Mouse (Mus musculus) heart, embryonic 11.5 days (tissue): ENCODE results near the gene Ramp1. TPM values are rescaled to one million over a fixed set of nuclear protein-coding genes. Genes with fewer than 3 reads are reported as not detected.

ENCODE experiments used
- ATAC-seq: fragments of 200-750 bp; cut with Nextera tagmentation; replicated peaks from 2 replicates; pipeline ENCODE4 v1.8.0; 2017; ENCODE audit warnings: moderate library complexity; ENCODE audit not compliant: insufficient number of reproducible peaks, low FRiP score, low TSS enrichment
- H3K27ac ChIP-seq: fragments of 300-500 bp; sonication (generic); 2 replicates; pipeline ENCODE4 v1.5.1; 2014; ENCODE audit warnings: mild to moderate bottlenecking, low read depth, low read length
- H3K27me3 ChIP-seq: fragments of 300-500 bp; sonication (generic); 2 replicates; pipeline ENCODE4 v1.6.1; 2014; ENCODE audit warnings: mild to moderate bottlenecking, low read length, mixed read lengths; ENCODE audit not compliant: control insufficient read depth, insufficient read depth
- H3K36me3 ChIP-seq: fragments of 300-500 bp; sonication (generic); 2 replicates; pipeline ENCODE4 v1.6.1; 2014; ENCODE audit warnings: mild to moderate bottlenecking, low read length, moderate library complexity, mixed read lengths; ENCODE audit not compliant: control insufficient read depth, insufficient read depth
- H3K4me1 ChIP-seq: fragments of 300-500 bp; sonication (generic); 2 replicates; pipeline ENCODE4 v1.6.1; 2014; ENCODE audit warnings: low read length; ENCODE audit not compliant: control insufficient read depth, insufficient read depth
- H3K4me2 ChIP-seq: fragments of 300-500 bp; sonication (generic); 2 replicates; pipeline ENCODE4 v1.6.1; 2014; ENCODE audit warnings: mild to moderate bottlenecking, moderate library complexity
- H3K4me3 ChIP-seq: fragments of 300-500 bp; sonication (generic); 2 replicates; pipeline ENCODE4 v1.5.1; 2014; ENCODE audit warnings: low read depth, low read length
- H3K9ac ChIP-seq: fragments of 300-500 bp; sonication (generic); 2 replicates; pipeline ENCODE4 v1.6.1; 2014; ENCODE audit warnings: mild to moderate bottlenecking, low read depth, low read length, moderate library complexity
- H3K9me3 ChIP-seq: fragments of 300-500 bp; sonication (generic); replicated peaks from 2 replicates; pipeline ENCODE4 v1.6.1; 2016; ENCODE audit warnings: low read length; ENCODE audit not compliant: control insufficient read depth
- WGBS: fragments of 180-500 bp; shearing (Covaris S2); extraction: QIAGEN DNeasy Blood & Tissue Kit; methylation state at CpG from one replicate; pipeline ENCODE4 v1.1.7; 2014; ENCODE audit not compliant: insufficient replicate concordance; 5-methylcytosine and 5-hydroxymethylcytosine counted together
- polyA plus RNA-seq: library from polyadenylated mRNA; unstranded; fragments of >200 nt; fragmentation: Nextera tagmentation; extraction: Ambion mirVana; gene quantifications from 2 replicates; pipeline ENCODE4 v1.2.1, GENCODE M21; 2014

The Ramp1 gene
- polyA plus RNA-seq, 1 experiment from 2014 or later: 23.5 TPM

DNA sequence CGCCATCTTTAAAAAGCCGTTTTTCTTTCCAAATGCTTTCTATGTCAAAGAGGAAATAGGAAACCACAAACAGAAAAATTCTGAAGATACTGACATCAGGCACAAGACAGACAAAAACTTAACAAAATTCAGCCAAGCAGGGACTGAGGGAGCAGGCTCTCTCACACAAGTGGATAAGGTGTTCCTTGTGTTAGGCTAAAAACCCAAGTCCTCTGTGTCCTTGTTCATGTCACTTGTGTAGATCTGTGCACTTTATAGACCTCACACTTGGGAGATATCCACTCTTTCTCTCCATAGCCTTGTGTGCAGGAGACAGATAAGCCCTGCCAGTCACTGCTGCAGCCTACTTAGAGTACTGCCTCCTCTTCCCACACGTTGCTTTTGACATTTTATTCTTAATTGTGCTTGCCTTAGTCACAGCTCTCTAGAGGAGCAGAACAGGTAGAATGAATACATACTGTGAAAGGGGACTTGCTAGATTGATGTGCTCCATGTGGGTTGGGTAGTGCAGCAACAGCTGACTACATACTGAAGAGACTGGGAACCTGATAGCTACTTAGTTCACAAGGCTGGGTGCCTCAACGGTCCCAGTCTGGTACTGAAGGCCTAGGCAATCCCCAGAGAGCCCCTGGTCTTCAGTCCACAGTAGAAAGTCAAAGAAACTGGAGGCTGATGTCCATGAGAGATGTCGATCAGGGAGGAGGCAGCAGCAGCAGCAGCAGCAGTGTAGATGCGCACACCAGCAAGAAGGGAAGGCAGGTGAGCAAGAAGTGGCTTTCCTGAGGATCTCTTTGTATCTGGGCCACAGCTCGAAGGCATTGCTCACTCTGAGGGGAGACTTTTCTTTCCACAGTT is 8.4 kb downstream of the Ramp1 start:
- Histone ChIP-seq H3K4me3 (no peak overlapping the region), H3K27me3 (no peaks in the 10 kb centered on the region), H3K36me3 (peaks cover 4% of the 10 kb centered on the region; the same call in 1 of the 2 replicates), H3K27ac (no peak overlapping the region), H3K9ac (no peak overlapping the region), H3K4me2 (no peak overlapping the region), H3K9me3 (no peaks in the 10 kb centered on the region; the same call in 1 of the 2 replicates), H3K4me1 (no peaks in the 10 kb centered on the region)
- WGBS: 80% methylated on average over 7 of the region's 7 CpGs
- ATAC-seq: no peak

DNA sequence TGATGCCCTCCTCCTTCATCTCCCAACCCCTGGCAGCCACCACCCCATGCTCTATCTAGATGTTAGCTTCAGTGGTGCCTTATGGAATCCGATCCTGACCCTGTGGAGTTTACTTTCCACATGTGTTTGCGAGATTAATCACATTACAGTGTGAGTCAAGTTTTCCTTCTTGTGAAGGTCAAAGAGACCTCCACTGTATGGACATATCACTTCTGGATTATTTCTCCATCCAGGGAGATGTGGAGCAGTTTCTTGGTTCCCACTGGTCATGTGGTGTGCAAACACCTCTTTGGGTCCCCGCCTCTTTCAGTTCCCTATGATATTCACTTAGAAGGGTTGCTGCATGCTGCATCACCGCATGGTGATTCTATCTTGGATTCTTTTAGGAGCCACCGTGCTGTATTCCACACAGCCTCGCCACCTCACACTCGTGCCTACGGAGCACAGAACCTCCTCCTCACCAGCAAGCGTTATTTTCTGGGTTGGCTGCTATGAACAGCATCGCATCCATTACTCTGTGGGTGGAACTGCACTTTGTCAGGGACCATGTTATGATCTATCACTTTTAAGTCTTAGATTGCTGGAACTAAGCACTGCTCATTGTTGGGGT is 9.3 kb downstream of the Ramp1 start:
- no peaks in the 10 kb centered on the region for H3K4me1 ChIP-seq
- H3K4me3 ChIP-seq: no peak overlapping the region
- peaks cover 4% of the 10 kb centered on the region; the same call in 1 of the 2 replicates for H3K36me3 ChIP-seq
- no peak overlapping the region for H3K9ac ChIP-seq
- H3K27ac ChIP-seq: no peak overlapping the region
- H3K4me2 ChIP-seq: no peak overlapping the region
- ATAC-seq: no peak
- WGBS: 80% methylated on average over 10 of the region's 10 CpGs
- H3K27me3 ChIP-seq: no peaks in the 10 kb centered on the region
- H3K9me3 ChIP-seq: no peaks in the 10 kb centered on the region; the same call in 1 of the 2 replicates

DNA sequence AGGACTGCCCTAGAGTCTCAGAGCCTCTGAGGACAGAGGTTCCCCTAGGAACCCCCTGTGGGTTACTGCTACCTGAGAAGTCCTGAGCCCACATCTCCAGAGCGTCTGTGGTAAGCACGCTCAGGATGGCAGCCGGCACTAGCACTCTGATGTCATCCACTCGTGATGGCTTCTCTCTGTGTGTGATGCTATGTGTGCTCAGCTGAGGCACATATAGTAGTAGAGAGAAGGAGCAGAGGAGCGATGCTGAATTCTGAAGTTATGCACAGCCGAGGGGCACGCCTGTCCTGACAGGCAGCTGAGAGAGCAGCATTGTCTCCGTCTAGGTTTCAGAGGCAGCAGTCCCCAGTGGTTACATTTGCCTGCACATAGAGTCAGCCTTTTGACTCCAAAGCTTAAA is 12.6 kb downstream of the Ramp1 start:
- WGBS: 69% methylated on average over 8 of the region's 8 CpGs

DNA sequence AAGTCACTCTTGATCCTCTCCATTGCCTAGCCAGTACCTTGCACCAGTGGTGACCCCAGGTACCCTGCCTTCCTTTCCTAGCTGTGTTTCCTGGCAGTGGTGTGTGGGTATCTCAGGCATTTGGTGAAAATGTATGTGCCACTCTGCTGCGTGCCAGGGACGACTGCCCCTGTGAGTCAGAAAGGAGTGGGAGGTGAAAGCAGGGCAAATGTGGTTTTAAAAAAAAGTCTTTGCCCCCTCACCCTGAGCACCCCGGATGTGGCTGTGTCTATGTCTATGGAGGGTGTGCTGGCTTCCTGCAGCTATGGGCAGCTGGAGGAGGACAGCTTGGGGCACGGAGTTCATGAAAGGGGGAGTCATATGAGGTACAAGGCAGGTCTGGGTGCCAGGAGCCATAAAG is 13.6 kb downstream of the Ramp1 start:
- Histone ChIP-seq H3K9ac (no peak overlapping the region), H3K4me2 (no peak overlapping the region), H3K4me3 (no peak overlapping the region), H3K27me3 (no peaks in the 10 kb centered on the region), H3K9me3 (no peaks in the 10 kb centered on the region), H3K36me3 (no peaks in the 10 kb centered on the region), H3K4me1 (no peaks in the 10 kb centered on the region; the same call in 1 of the 2 replicates), H3K27ac (no peak overlapping the region)
- ATAC-seq: no peak
- WGBS: 77% methylated on average over 4 of the region's 4 CpGs

More for the DNA sequence above, 12.6 kb downstream of the Ramp1 start:
- Histone ChIP-seq H3K4me2 (no peak overlapping the region), H3K36me3 (no peaks in the 10 kb centered on the region), H3K27me3 (no peaks in the 10 kb centered on the region), H3K4me3 (no peak overlapping the region), H3K9ac (no peak overlapping the region), H3K9me3 (no peaks in the 10 kb centered on the region), H3K4me1 (no peaks in the 10 kb centered on the region), H3K27ac (no peak overlapping the region)
- ATAC-seq: no peak

DNA sequence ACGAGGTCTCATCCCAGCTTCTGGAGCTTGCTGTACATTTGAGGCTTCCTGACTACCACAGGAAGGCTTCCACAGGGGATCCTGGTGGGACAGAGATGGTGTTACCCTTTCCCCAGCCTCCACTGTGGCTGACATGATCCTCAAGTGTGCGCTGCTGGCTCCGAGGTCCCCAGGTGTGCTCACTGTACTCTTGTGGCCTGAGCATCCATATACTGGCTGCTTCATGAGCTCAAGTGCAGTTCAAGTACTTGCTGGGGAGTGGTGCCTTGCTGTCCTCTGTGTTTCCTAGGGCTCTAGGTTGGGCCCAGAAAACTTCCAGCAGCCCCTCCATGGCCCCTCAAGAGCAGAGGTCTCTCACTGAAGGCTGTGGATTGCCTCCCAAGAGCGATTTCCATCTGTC is 14.1 kb downstream of the Ramp1 start:
- H3K9me3 ChIP-seq: no peaks in the 10 kb centered on the region
- H3K36me3 ChIP-seq: no peaks in the 10 kb centered on the region
- 82% methylated on average over 4 of the region's 4 CpGs for WGBS
- no peak for ATAC-seq
- H3K4me2 ChIP-seq: no peak overlapping the region
- H3K4me1 ChIP-seq: no peaks in the 10 kb centered on the region; the same call in 1 of the 2 replicates
- no peak overlapping the region for H3K9ac ChIP-seq
- no peak overlapping the region for H3K4me3 ChIP-seq
- no peaks in the 10 kb centered on the region for H3K27me3 ChIP-seq
- H3K27ac ChIP-seq: no peak overlapping the region

DNA sequence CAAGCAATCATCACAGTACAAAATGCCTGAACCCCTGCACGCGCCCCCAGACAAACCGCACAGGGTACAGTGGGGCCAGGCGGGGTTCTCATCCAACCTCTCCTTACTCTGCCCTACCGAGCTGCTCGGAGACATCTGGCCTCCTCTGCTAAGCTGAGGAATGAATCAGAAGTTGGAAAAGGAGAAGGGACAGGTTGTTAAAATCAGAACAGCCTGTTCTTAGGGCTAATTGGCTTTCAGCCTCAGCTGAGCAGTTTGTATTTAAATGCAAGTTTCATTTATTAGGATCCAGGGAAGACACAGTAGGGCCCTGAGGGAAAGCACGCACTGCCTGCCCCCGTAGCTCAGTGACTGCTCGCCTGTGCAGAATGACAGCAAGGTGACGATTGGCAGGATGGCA is 20.2 kb downstream of the Ramp1 start:
- Histone ChIP-seq H3K27me3 (no peaks in the 10 kb centered on the region), H3K27ac (no peak overlapping the region), H3K36me3 (no peaks in the 10 kb centered on the region), H3K4me1 (no peaks in the 10 kb centered on the region; the same call in 1 of the 2 replicates), H3K9me3 (no peaks in the 10 kb centered on the region), H3K9ac (no peak overlapping the region), H3K4me2 (no peak overlapping the region), H3K4me3 (no peak overlapping the region)
- 82% methylated on average over 10 of the region's 10 CpGs for WGBS
- ATAC-seq: no peak

DNA sequence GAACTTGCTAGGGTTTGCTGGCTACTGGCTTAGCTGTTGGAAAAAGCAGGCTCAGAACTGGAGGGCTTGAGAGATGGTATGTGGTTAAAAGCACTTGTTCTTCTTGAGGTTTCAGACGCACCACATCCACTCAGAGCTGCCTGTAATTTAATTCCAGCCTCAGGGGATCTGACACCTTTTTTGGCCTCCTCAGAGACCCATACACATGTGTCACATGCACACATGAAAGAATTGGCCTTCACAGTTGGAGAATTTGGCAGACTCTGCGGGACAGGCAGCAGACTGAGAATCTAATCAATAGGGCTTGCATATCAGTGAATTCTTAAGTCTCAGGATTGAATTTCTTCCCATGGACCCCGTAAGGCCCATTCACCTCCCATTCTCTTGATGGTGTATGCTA is 21.5 kb downstream of the Ramp1 start:
- no peak for ATAC-seq
- no peak overlapping the region for H3K9ac ChIP-seq
- no peak overlapping the region for H3K4me2 ChIP-seq
- no peaks in the 10 kb centered on the region; the same call in 1 of the 2 replicates for H3K4me1 ChIP-seq
- 52% methylated on average over 3 of the region's 3 CpGs for WGBS
- no peak overlapping the region for H3K27ac ChIP-seq
- H3K36me3 ChIP-seq: no peaks in the 10 kb centered on the region
- H3K4me3 ChIP-seq: no peak overlapping the region
- no peaks in the 10 kb centered on the region for H3K27me3 ChIP-seq
- no peaks in the 10 kb centered on the region for H3K9me3 ChIP-seq

DNA sequence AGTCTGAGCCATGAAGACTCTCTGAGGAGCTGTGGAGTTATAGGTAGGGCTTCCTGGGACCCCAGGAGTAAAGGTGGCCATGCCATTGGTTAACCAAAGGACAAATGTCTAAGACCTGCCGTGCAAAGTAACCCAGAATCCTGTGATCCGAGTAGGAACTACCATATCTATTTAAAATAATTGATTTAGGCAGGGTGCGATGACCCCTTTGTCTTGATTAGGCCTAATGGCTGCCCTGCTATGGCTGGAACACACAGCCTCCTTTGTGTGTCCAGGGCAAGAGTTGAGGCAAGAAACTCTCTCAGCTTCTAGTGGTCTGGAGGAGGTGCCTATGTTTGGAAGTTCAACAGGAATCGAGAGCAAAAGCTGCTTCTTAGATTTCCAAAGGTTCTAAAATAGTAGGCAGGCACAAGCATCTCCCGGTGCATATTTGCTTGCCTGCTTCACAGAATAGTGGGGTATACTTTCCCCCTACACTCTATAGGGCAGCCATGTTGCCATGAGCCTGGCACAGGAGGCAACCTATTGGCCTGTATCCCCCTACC is 24.7 kb downstream of the Ramp1 start:
- no peak overlapping the region for H3K9ac ChIP-seq
- H3K36me3 ChIP-seq: no peaks in the 10 kb centered on the region
- no peak overlapping the region for H3K4me2 ChIP-seq
- ATAC-seq: no peak
- H3K4me3 ChIP-seq: no peak overlapping the region
- H3K27me3 ChIP-seq: no peaks in the 10 kb centered on the region
- H3K27ac ChIP-seq: no peak overlapping the region
- H3K4me1 ChIP-seq: no peaks in the 10 kb centered on the region
- WGBS: 78% methylated on average over 5 of the region's 5 CpGs
- H3K9me3 ChIP-seq: no peaks in the 10 kb centered on the region
